Mouse (Mus musculus) myocyte (in vitro differentiated cells): ENCODE measurements around the gene Nom1.

ENCODE experiments used
- MAX ChIP-seq: IDR thresholded peaks from one replicate; pipeline ENCODE4 v1.6.1; 2011; ENCODE audit warnings: low read depth, mild to moderate bottlenecking, control low read depth
- MYOD1 ChIP-seq, 3 experiments: IDR thresholded peaks; one replicate each; pipeline ENCODE4 v1.6.1; 2011; ENCODE audit warnings: control low read depth in 2 of 3, low read depth in 2 of 3, mild to moderate bottlenecking in 2 of 3, moderate library complexity in 1 of 3; ENCODE audit not compliant: insufficient read length in 2 of 3, control insufficient read depth in 1 of 3
- TCF12 ChIP-seq: IDR thresholded peaks from one replicate; pipeline ENCODE4 v1.6.1; 2011; ENCODE audit warnings: mild to moderate bottlenecking, control low read depth; ENCODE audit not compliant: poor library complexity, insufficient read depth, severe bottlenecking
- USF1 ChIP-seq: IDR thresholded peaks from one replicate; pipeline ENCODE4 v1.6.1; 2011; ENCODE audit warnings: low read depth, mild to moderate bottlenecking, control low read depth, moderate library complexity

GRCm38 (mm10) chr5:29398427-29398826 lies 36.0 kb upstream of the Nom1 start:
- no peak for TF ChIP-seq MAX
- no peak for TF ChIP-seq USF1
- no peak for TF ChIP-seq MYOD1 (IDR thresholded peaks at IDR 0.05; ENCODE audit: control insufficient read depth in 1 of 3, insufficient read length in 2 of 3, low read depth in 2 of 3)
- TF ChIP-seq TCF12, result no peak
